Mouse (Mus musculus): Measurements from ENCODE around the gene Cldn2. TPM values are rescaled to one million over a fixed set of nuclear protein-coding genes. Genes with fewer than 3 reads are reported as not detected.
A peak's percentile ranks its signal among the peaks of the same experiment; 100 is the strongest.

The Cldn2 gene
- polyA plus RNA-seq, 1 experiment: 1.1 TPM

DNA sequence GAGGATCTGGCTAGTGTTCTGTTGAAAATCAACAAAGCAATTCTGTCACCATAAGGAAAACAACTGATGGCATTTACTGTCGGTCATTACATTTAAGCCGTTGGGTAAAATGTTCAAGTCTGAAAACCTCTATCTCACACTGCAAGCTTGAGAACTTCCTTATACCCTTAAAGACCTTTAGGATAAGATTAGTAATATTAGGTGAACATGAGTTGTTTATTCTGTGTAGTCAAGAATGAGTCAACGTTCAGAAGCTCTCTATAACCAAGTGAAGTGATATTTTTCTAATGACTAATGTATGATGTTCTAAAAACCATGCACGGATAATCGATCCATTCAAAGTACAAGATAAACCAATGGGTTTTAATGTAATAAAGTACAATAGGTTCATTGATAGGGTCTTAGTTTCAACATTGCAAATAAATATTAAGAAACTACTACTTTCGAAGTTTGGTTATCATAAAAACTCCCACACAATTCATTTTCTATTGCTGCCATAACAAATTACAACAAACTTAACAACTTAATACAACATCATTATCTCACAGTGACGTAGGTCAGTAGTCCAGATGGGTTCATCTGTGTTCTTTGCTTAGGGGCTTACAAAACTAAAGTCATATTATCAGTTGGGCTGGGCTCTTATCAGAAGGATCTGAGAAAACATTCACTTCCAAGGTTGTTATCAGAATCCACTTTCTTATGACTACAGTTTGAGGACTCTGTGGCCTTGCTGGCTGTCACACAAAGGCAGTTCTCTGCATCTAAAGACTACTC, 6.4 kb upstream of the Cldn2 start:
- TF ChIP-seq POLR2A (IDR thresholded peaks at IDR 0.05; ENCODE audit: borderline replicate concordance, insufficient read depth, low read length) (no peak), CTCF (IDR thresholded peaks at IDR 0.05; ENCODE audit: borderline replicate concordance, insufficient read depth, low read depth, low read length) (no peak)
- 94% methylated on average over 7 of the region's 7 CpGs for WGBS
- Histone ChIP-seq H3K4me1 (ENCODE audit: control insufficient read depth, insufficient read depth, low read length) (no peaks in the 10 kb centered on the region), H3K4me3 (replicated peaks; ENCODE audit: insufficient read depth, low read depth, low read length) (no peak overlapping the region), H3K27ac (ENCODE audit: insufficient read depth, low read length) (no peak overlapping the region), H3K27me3 (ENCODE audit: control insufficient read depth, insufficient read depth, low read length) (no peaks in the 10 kb centered on the region; the same call in 1 of the 2 replicates)
- DNase-seq: no peak

DNA sequence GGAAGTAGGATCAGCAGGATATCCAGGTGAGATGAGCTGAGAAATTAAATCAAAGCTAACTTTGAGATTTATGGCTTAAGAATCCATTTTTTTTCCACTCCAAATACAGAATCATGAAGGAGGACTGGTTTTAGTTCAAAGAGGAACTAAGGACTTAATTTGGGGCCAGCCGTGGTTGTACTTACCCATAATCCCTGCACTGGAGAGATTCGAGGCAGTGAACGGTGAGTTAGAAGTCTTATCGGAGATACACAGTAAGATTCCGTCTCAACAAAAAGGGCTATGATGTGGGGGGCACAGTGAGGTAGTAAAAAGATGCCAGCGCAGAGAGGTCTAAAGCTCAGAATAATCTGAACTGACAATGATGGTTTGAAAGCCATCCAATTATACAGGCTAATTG, 4.6 kb upstream of the Cldn2 start:
- no peak for DNase-seq
- no peak overlapping the region for H3K4me3 ChIP-seq (replicated peaks; ENCODE audit: insufficient read depth, low read depth, low read length)
- no peaks in the 10 kb centered on the region for H3K27me3 ChIP-seq (ENCODE audit: control insufficient read depth, insufficient read depth, low read length)
- 56% methylated on average over 6 of the region's 6 CpGs for WGBS
- TF ChIP-seq POLR2A (IDR thresholded peaks at IDR 0.05; ENCODE audit: borderline replicate concordance, insufficient read depth, low read length): no peak
- TF ChIP-seq CTCF (IDR thresholded peaks at IDR 0.05; ENCODE audit: borderline replicate concordance, insufficient read depth, low read depth, low read length): no peak
- no peaks in the 10 kb centered on the region for H3K4me1 ChIP-seq (ENCODE audit: control insufficient read depth, insufficient read depth, low read length)
- no peak overlapping the region for H3K27ac ChIP-seq (ENCODE audit: insufficient read depth, low read length)

DNA sequence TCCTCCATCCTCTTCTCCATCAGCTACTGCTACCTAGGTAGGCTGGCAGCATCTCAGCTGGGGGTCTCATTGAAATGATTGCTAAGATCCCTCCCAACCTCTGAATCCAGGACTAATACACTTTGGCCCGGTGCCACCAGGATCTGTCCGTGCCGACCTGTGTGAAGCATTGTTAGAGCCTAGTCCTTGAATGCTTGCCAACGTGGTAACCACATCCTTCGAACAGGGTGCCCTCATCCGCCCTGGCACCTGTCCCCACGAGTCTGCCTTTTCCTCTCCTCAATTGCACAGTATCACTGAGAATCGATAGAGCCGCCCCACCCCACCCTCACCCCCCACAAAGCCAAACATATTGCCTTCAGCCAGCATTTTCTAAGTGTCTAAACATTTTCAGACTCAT, 2.8 kb upstream of the Cldn2 start:
- no peak overlapping the region for H3K27ac ChIP-seq (ENCODE audit: insufficient read depth, low read length)
- 36% methylated on average over 9 of the region's 9 CpGs for WGBS
- no peak for DNase-seq
- TF ChIP-seq POLR2A (IDR thresholded peaks at IDR 0.05; ENCODE audit: borderline replicate concordance, insufficient read depth, low read length): no peak
- TF ChIP-seq CTCF (IDR thresholded peaks at IDR 0.05; ENCODE audit: borderline replicate concordance, insufficient read depth, low read depth, low read length): no peak
- no peak overlapping the region for H3K4me3 ChIP-seq (replicated peaks; ENCODE audit: insufficient read depth, low read depth, low read length)
- no peaks in the 10 kb centered on the region for H3K27me3 ChIP-seq (ENCODE audit: control insufficient read depth, insufficient read depth, low read length)
- no peaks in the 10 kb centered on the region for H3K4me1 ChIP-seq (ENCODE audit: control insufficient read depth, insufficient read depth, low read length)

DNA sequence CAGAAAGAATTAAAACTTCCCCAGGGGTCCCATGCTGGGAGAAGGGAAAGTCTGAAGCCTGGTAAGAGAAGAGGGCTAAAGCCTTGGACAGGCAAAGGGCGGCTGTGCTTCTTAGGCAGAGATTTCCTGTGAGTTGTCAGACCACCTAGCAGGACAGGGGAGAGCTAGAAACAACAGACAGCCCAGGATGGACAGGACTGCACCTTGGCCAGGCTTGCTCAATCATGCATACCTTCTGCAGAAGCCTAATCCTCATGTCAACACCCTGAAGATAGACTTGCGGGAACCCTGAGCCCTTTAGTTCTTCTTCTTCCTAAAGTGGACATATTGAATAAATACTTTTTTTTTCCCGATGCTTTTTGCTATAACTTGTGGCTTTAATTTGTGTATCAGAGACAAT, 675 bp upstream of the Cldn2 start:
- no peak for DNase-seq

DNA sequence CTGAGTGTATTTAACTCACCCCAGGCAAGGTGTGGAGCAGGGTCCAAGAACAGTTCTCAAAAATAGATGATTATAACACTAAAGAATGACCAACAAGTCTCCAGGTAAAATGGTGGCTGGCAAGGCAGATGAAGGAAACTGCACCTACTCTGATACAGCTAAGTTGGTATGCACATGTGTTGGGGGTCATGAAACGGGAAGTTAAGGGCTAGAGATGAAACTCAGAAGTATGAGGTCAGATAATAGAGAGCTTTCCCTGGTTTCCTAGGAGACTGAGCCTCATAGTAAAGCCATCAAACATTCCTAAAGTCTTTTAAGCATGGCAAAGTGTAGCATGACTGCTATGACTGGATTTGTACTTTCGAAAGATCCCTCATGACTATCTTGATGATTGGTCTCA, 2.4 kb downstream of the Cldn2 start:
- Histone ChIP-seq H3K4me3 (replicated peaks; ENCODE audit: insufficient read depth, low read depth, low read length) (no peak overlapping the region), H3K4me1 (ENCODE audit: control insufficient read depth, insufficient read depth, low read length) (no peaks in the 10 kb centered on the region; the same call in 1 of the 2 replicates), H3K27ac (ENCODE audit: insufficient read depth, low read length) (no peak overlapping the region), H3K27me3 (ENCODE audit: control insufficient read depth, insufficient read depth, low read length) (no peaks in the 10 kb centered on the region)
- no peak for TF ChIP-seq POLR2A (IDR thresholded peaks at IDR 0.05; ENCODE audit: borderline replicate concordance, insufficient read depth, low read length)
- TF ChIP-seq CTCF (IDR thresholded peaks at IDR 0.05; ENCODE audit: borderline replicate concordance, insufficient read depth, low read depth, low read length): no peak
- 91% methylated on average over 2 of the region's 2 CpGs for WGBS
- no peak for DNase-seq

More for the DNA sequence above, 675 bp upstream of the Cldn2 start:
- Histone ChIP-seq H3K27me3 (ENCODE audit: control insufficient read depth, insufficient read depth, low read length) (no peaks in the 10 kb centered on the region), H3K27ac (ENCODE audit: insufficient read depth, low read length) (no peak overlapping the region), H3K4me1 (ENCODE audit: control insufficient read depth, insufficient read depth, low read length) (no peaks in the 10 kb centered on the region), H3K4me3 (replicated peaks; ENCODE audit: insufficient read depth, low read depth, low read length) (no peak overlapping the region)
- TF ChIP-seq POLR2A (IDR thresholded peaks at IDR 0.05; ENCODE audit: borderline replicate concordance, insufficient read depth, low read length) (no peak), CTCF (IDR thresholded peaks at IDR 0.05; ENCODE audit: borderline replicate concordance, insufficient read depth, low read depth, low read length) (no peak)
- WGBS: 98% methylated on average over 3 of the region's 3 CpGs

DNA sequence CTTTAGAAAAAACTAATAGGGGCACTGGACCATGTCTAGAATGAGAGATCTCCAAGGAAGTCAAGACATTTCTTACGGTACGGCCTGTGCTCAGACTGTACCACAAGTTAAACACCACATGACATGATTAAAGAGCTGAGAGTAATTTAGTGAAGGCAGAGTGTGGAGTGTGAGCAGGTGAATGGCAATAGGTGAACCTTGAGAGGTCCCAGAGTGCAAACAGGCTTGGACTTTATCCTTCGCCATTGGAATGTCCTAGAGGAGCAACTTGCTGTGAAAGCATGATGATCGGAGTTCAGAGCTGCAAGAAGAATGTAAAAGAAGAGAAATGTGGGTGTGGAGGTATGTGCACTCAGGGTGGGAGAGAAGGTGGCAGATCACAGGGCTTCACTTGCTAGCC, 5.3 kb downstream of the Cldn2 start:
- Histone ChIP-seq H3K27ac (ENCODE audit: insufficient read depth, low read length) (no peak overlapping the region), H3K4me3 (replicated peaks; ENCODE audit: insufficient read depth, low read depth, low read length) (no peak overlapping the region), H3K4me1 (ENCODE audit: control insufficient read depth, insufficient read depth, low read length) (peaks cover 9% of the 10 kb centered on the region), H3K27me3 (ENCODE audit: control insufficient read depth, insufficient read depth, low read length) (no peaks in the 10 kb centered on the region)
- no peak for DNase-seq
- WGBS: 95% methylated on average over 4 of the region's 4 CpGs
- TF ChIP-seq POLR2A (IDR thresholded peaks at IDR 0.05; ENCODE audit: borderline replicate concordance, insufficient read depth, low read length): no peak
- no peak for TF ChIP-seq CTCF (IDR thresholded peaks at IDR 0.05; ENCODE audit: borderline replicate concordance, insufficient read depth, low read depth, low read length)

DNA sequence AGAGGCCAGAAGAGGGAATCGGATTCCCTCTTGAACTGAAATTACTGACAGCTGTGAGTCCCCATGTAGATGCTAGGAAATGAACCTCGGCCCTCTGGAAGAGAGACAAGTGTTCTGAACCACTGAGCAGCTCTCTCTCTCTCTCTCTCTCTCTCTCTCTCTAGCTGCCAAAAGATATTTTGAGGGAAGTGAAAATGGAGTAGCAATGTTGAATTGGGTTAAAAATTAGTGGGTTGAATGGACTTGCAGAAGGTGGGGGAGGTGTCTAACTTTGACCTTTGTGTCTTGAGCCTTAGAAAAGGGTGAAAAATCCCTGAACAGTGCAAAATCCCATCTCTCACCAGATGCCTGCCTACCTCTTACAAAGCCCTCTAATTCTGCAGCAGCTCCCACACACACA, 6.8 kb downstream of the Cldn2 start:
- H3K27ac ChIP-seq (ENCODE audit: insufficient read depth, low read length): no peak overlapping the region
- WGBS: 51% methylated on average over 2 of the region's 2 CpGs

DNA sequence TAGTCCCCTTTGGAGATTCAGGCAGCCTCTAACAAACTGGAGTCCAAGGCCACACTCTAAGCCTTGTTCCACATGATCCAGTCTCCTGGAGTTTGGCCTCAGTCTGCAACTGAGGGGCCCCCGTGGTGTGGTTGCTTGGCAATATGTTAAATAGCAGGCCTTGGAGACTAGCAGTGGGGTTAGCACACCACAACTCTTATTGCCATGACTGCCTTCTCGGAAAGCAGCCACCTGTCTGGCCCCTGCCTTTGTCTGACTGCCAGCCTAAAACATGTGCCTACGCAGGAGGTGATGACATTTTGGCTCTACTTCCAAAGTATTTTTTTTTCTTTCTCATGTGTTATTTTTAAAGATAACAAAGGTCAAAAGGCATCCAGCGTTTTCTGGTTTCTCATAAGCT, 7.5 kb downstream of the Cldn2 start:
- peak overlapping the region; percentile 30; the same call in 1 of the 2 replicates for H3K27ac ChIP-seq (ENCODE audit: insufficient read depth, low read length)
- H3K27me3 ChIP-seq (ENCODE audit: control insufficient read depth, insufficient read depth, low read length): no peaks in the 10 kb centered on the region
- peak; percentile 60 to 73 for DNase-seq
- H3K4me3 ChIP-seq (replicated peaks; ENCODE audit: insufficient read depth, low read depth, low read length): no peak overlapping the region
- peaks cover 9% of the 10 kb centered on the region for H3K4me1 ChIP-seq (ENCODE audit: control insufficient read depth, insufficient read depth, low read length)
- WGBS: 10% methylated on average over 4 of the region's 4 CpGs
- TF ChIP-seq POLR2A (IDR thresholded peaks at IDR 0.05; ENCODE audit: borderline replicate concordance, insufficient read depth, low read length) (no peak), CTCF (IDR thresholded peaks at IDR 0.05; ENCODE audit: borderline replicate concordance, insufficient read depth, low read depth, low read length) (no peak)

More for the DNA sequence above, 6.8 kb downstream of the Cldn2 start:
- DNase-seq: no peak
- Histone ChIP-seq H3K4me3 (replicated peaks; ENCODE audit: insufficient read depth, low read depth, low read length) (no peak overlapping the region), H3K27me3 (ENCODE audit: control insufficient read depth, insufficient read depth, low read length) (no peaks in the 10 kb centered on the region), H3K4me1 (ENCODE audit: control insufficient read depth, insufficient read depth, low read length) (peaks cover 9% of the 10 kb centered on the region)
- TF ChIP-seq CTCF (IDR thresholded peaks at IDR 0.05; ENCODE audit: borderline replicate concordance, insufficient read depth, low read depth, low read length): no peak
